Mouse (Mus musculus) liver, embryonic 14.5 days (tissue): ENCODE data around the gene Gmps. TPM values are rescaled to one million over a fixed set of nuclear protein-coding genes. Genes with fewer than 3 reads are reported as not detected.

ENCODE experiments used
- ATAC-seq: fragments of 200-750 bp; cut with Nextera tagmentation; 2 replicates; pipeline ENCODE4 v1.8.0; 2017; ENCODE audit warnings: moderate number of reproducible peaks, mild to moderate bottlenecking, moderate library complexity; ENCODE audit not compliant: insufficient read depth
- DNase-seq, 3 experiments: peaks; one replicate each; pipeline ENCODE4 v3.0.0-alpha.2; 2012 to 2013; ENCODE audit warnings: low read depth in 3 of 3, low spot score in 3 of 3
- H3K27ac ChIP-seq: fragments of 300-500 bp; sonication (generic); 2 replicates; pipeline ENCODE4 v1.5.1; 2014; ENCODE audit warnings: moderate library complexity, mild to moderate bottlenecking, control low read depth, inconsistent platforms
- H3K27me3 ChIP-seq: fragments of 300-500 bp; sonication (generic); 2 replicates; pipeline ENCODE4 v1.6.1; 2014; ENCODE audit warnings: mild to moderate bottlenecking, low read length, moderate library complexity; ENCODE audit not compliant: control insufficient read depth, insufficient read depth
- H3K36me3 ChIP-seq: fragments of 300-500 bp; sonication (generic); replicated peaks from 2 replicates; pipeline ENCODE4 v1.6.1; 2014; ENCODE audit warnings: low read depth; ENCODE audit not compliant: control insufficient read depth, insufficient read depth
- H3K4me1 ChIP-seq, 2 experiments: fragments of 200-500 bp in 1 of 2; fragments of 300-500 bp in 1 of 2; sonication (generic) in 1 of 2; replicated peaks; 2 replicates each; pipeline ENCODE4 v1.6.1; 2012 to 2014; ENCODE audit warnings: antibody characterized with exemption in 1 of 2, inconsistent platforms in 1 of 2, low read length in 1 of 2; ENCODE audit not compliant: control insufficient read depth in 2 of 2, insufficient read depth in 2 of 2
- H3K4me2 ChIP-seq: fragments of 300-500 bp; sonication (generic); 2 replicates; pipeline ENCODE4 v1.6.1; 2014; ENCODE audit warnings: low read depth, mild to moderate bottlenecking, control low read depth, moderate library complexity
- H3K4me3 ChIP-seq, 2 experiments: fragments of 200-500 bp in 1 of 2; fragments of 300-500 bp in 1 of 2; sonication (generic) in 1 of 2; 2 replicates each; pipeline ENCODE4 v1.5.1; 2012 to 2014; ENCODE audit warnings: low read depth in 2 of 2, low read length in 2 of 2, mild to moderate bottlenecking in 2 of 2, control low read depth in 1 of 2, inconsistent platforms in 1 of 2, moderate library complexity in 1 of 2; ENCODE audit not compliant: insufficient read depth in 1 of 2
- H3K9ac ChIP-seq: fragments of 300-500 bp; sonication (generic); replicated peaks from 2 replicates; pipeline ENCODE4 v1.6.1; 2014; ENCODE audit warnings: mild to moderate bottlenecking, control low read depth, moderate library complexity
- H3K9me3 ChIP-seq: fragments of 300-500 bp; sonication (generic); 2 replicates; pipeline ENCODE4 v1.6.1; 2016; ENCODE audit warnings: low read length, mixed read lengths; ENCODE audit not compliant: control insufficient read depth
- CTCF ChIP-seq: IDR thresholded peaks from 2 replicates; pipeline ENCODE4 v1.5.1; 2016; ENCODE audit warnings: antibody characterized with exemption, low read depth, control low read depth
- EP300 ChIP-seq: IDR thresholded peaks from 2 replicates; pipeline ENCODE4 v1.6.1; 2016; ENCODE audit warnings: antibody characterized with exemption, low read depth
- WGBS: fragments of 180-500 bp; shearing (Covaris S2); extraction: QIAGEN DNeasy Blood & Tissue Kit; methylation state at CpG from one replicate; pipeline ENCODE4 v1.1.7; 2014; ENCODE audit not compliant: insufficient replicate concordance; 5-methylcytosine and 5-hydroxymethylcytosine counted together
- polyA plus RNA-seq, 2 experiments: library from polyadenylated mRNA; depleted of rRNA in 1 of 2; stranded (reverse) in 1 of 2; unstranded in 1 of 2; fragments of >200 nt; fragmentation: Nextera tagmentation in 1 of 2; extraction: Ambion mirVana in 1 of 2; gene quantifications; 2 replicates each; pipeline versions ENCODE4 v1.2.1 to v1.2.3; 2012 to 2014

Gmps gene
- polyA plus RNA-seq, 2 experiments: 7.5 to 23.1 TPM

- H3K9ac ChIP-seq: no peak overlapping the region
- 78% methylated on average over 4 of the region's 4 CpGs for WGBS
- no peak for DNase-seq
- no peaks in the 10 kb centered on the region for H3K27me3 ChIP-seq
- no peaks in the 10 kb centered on the region for H3K36me3 ChIP-seq
- H3K4me1 ChIP-seq: no peaks in the 10 kb centered on the region
- TF ChIP-seq EP300 (no peak), CTCF (no peak)
- H3K27ac ChIP-seq: no peak overlapping the region
- no peaks in the 10 kb centered on the region for H3K9me3 ChIP-seq
- no peak overlapping the region for H3K4me2 ChIP-seq
- no peak for ATAC-seq
- H3K4me3 ChIP-seq: no peak overlapping the region
Observed at GRCm38 (mm10) chr3:64029846-64030245, 53.9 kb downstream of the Gmps start.

GRCm38 (mm10) chr3:64038136-64038841 lies 62.4 kb downstream of the Gmps start:
- Histone ChIP-seq H3K36me3 (no peaks in the 10 kb centered on the region), H3K9ac (no peak overlapping the region), H3K9me3 (no peaks in the 10 kb centered on the region), H3K27me3 (no peaks in the 10 kb centered on the region), H3K4me2 (no peak overlapping the region), H3K4me1 (no peaks in the 10 kb centered on the region), H3K4me3 (no peak overlapping the region), H3K27ac (no peak overlapping the region)
- DNase-seq (no peak), ATAC-seq (no peak)
- WGBS: 51% methylated on average over 7 of the region's 7 CpGs
- no peak for TF ChIP-seq EP300
- no peak for TF ChIP-seq CTCF

GRCm38 (mm10) chr3:64039818-64040784 lies 64.2 kb downstream of the Gmps start:
- Histone ChIP-seq H3K27ac (no peak overlapping the region), H3K9me3 (no peaks in the 10 kb centered on the region), H3K4me2 (peak overlapping the region; percentile 38), H3K9ac (no peak overlapping the region), H3K4me1 (no peaks in the 10 kb centered on the region), H3K27me3 (no peaks in the 10 kb centered on the region), H3K36me3 (no peaks in the 10 kb centered on the region), H3K4me3 (peak overlapping the region; percentile 31 to 46; a peak in 3 of 4 replicates)
- 22% methylated on average over 25 of the region's 25 CpGs for WGBS
- no peak for ATAC-seq
- TF ChIP-seq CTCF (peak; percentile 75), EP300 (no peak)
- DNase-seq: peak; percentile 31 to 44 (median 33)

Other genes starting within 250 kb of the Gmps start
- gene Plch1, start 76.6 kb upstream of the Gmps start, polyA plus RNA-seq (2012; rRNA removed): 0.06 and 0.11 TPM in 2 replicates
- 0.05 and 0.14 TPM in 2 replicates for gene Plch1, start 76.6 kb upstream of the Gmps start, polyA plus RNA-seq (2014; fragmentation: Nextera tagmentation; extraction: Ambion mirVana)
- gene E130311K13Rik, start 46.6 kb upstream of the Gmps start, polyA plus RNA-seq (2012; rRNA removed): 0.65 and 1.1 TPM in 2 replicates
- 1.2 and 1.9 TPM in 2 replicates for gene E130311K13Rik, start 46.6 kb upstream of the Gmps start, polyA plus RNA-seq (2014; fragmentation: Nextera tagmentation; extraction: Ambion mirVana)
- gene Slc33a1, start 11.3 kb upstream of the Gmps start, polyA plus RNA-seq (2012; rRNA removed): 6.0 and 7.1 TPM in 2 replicates
- 9.8 and 11.0 TPM in 2 replicates for gene Slc33a1, start 11.3 kb upstream of the Gmps start, polyA plus RNA-seq (2014; fragmentation: Nextera tagmentation; extraction: Ambion mirVana)
- gene Vmn2r1, start 105.4 kb downstream of the Gmps start, polyA plus RNA-seq (2012; rRNA removed): 0.01 TPM in 2 replicates
- not detected in 2 replicates for gene Vmn2r1, start 105.4 kb downstream of the Gmps start, polyA plus RNA-seq (2014; fragmentation: Nextera tagmentation; extraction: Ambion mirVana)
- not detected in 2 replicates for gene Vmn2r2, start 165.8 kb downstream of the Gmps start, polyA plus RNA-seq (2012; rRNA removed)
- not detected in 2 replicates for gene Vmn2r2, start 165.8 kb downstream of the Gmps start, polyA plus RNA-seq (2014; fragmentation: Nextera tagmentation; extraction: Ambion mirVana)